8 mouse cellular contexts compared by ENCODE assay signal in genomic region chr10:9901071-9901696, GRCm38 (mm10). TPM values are rescaled to one million over a fixed set of nuclear protein-coding genes. Genes with fewer than 3 reads are reported as not detected.
DNase-seq lines count a peak whose midpoint lies in the region; ATAC-seq and TF ChIP-seq lines count a peak whose summit lies in the region.

TSS of gene Stxbp5 (minus strand) at chr10:9901079.

- H3K27me3 ChIP-seq in hindbrain, embryonic 11.5 days (ENCODE audit: control insufficient read depth, insufficient read depth, low read length) = no peaks in the 10 kb centered on the region
- no peaks in the 10 kb centered on the region for H3K27me3 ChIP-seq in lung, postnatal 0 days (replicated peaks; ENCODE audit: insufficient read depth, low read length)

- H3K36me3 ChIP-seq in hindbrain, embryonic 11.5 days (ENCODE audit: control insufficient read depth, insufficient read depth, low read length) = no peaks in the 10 kb centered on the region
- H3K36me3 ChIP-seq in lung, postnatal 0 days (ENCODE audit: insufficient read depth, low read length) = no peaks in the 10 kb centered on the region

- peak within 1 kb of the TSS; percentile 79 for H3K4me3 ChIP-seq in hindbrain, embryonic 11.5 days (ENCODE audit: low read depth, low read length)
- peak within 1 kb of the TSS; percentile 87 for H3K4me3 ChIP-seq in lung, postnatal 0 days (ENCODE audit: low read depth, low read length)

- peak within 1 kb of the TSS; percentile 95 for H3K27ac ChIP-seq in hindbrain, embryonic 11.5 days (ENCODE audit: low read depth, low read length)
- H3K27ac ChIP-seq in lung, postnatal 0 days (ENCODE audit: low read length) = peak within 1 kb of the TSS; percentile 91

- H3K4me1 ChIP-seq in hindbrain, embryonic 11.5 days (replicated peaks; ENCODE audit: control insufficient read depth, insufficient read depth, low read length) = no peaks in the 10 kb centered on the region
- H3K4me1 ChIP-seq in lung, postnatal 0 days (ENCODE audit: insufficient read depth, low read depth, low read length) = peaks cover 5% of the 10 kb centered on the region; the same call in 1 of the 2 replicates

- H3K9ac ChIP-seq in hindbrain, embryonic 11.5 days (ENCODE audit: low read depth, low read length) = peak within 1 kb of the TSS; percentile 77
- H3K9ac ChIP-seq in lung, postnatal 0 days (replicated peaks; ENCODE audit: low read depth) = peak within 1 kb of the TSS; percentile 83

- peak; percentile 88 for ATAC-seq in hindbrain, embryonic 11.5 days (ENCODE audit: low FRiP score)
- peak; percentile 83 for ATAC-seq in lung, postnatal 0 days

- peak; percentile 71 for DNase-seq in R1 (ENCODE audit: low read depth, low spot score)
- peak; percentile 91 to 93 for DNase-seq in cerebellum, postnatal 10 days
- DNase-seq in frontal cortex, postnatal 10 days (ENCODE audit: low spot score in 2 of 2) = peak; percentile 69 to 79
- peak; percentile 92 for DNase-seq in hindbrain, embryonic 11.5 days (ENCODE audit: low spot score)
- DNase-seq in layer of hippocampus, postnatal 10 days (ENCODE audit: low spot score in 2 of 2) = peak; percentile 77 to 88
- DNase-seq in lung, postnatal 0 days (ENCODE audit: low spot score) = peak; percentile 89
- peak; percentile 70 for DNase-seq in ovary, postnatal 14 days (ENCODE audit: low spot score)
- peak; percentile 54 to 69 for DNase-seq in thymus, postnatal 10 days (ENCODE audit: low spot score in 2 of 2)

- TF ChIP-seq EP300 in lung, postnatal 0 days (IDR thresholded peaks at IDR 0.05) = no peak

- peak within 1 kb of the TSS; percentile 69 for H3K4me2 ChIP-seq in hindbrain, embryonic 11.5 days (replicated peaks; ENCODE audit: low read depth, low read length)
- peak within 1 kb of the TSS; percentile 98 for H3K4me2 ChIP-seq in lung, postnatal 0 days (replicated peaks; ENCODE audit: low read depth, low read length)

- under 1% methylated on average over 40 of the region's 52 CpGs for WGBS in hindbrain, embryonic 11.5 days
- 3% methylated on average over 52 of the region's 52 CpGs for WGBS in lung, postnatal 0 days

- no peak for TF ChIP-seq CTCF in lung, postnatal 0 days (IDR thresholded peaks at IDR 0.05)

- no peaks in the 10 kb centered on the region for H3K9me3 ChIP-seq in hindbrain, embryonic 11.5 days (ENCODE audit: control insufficient read depth, low read length)
- no peaks in the 10 kb centered on the region for H3K9me3 ChIP-seq in lung, postnatal 0 days (ENCODE audit: low read length)

RNA-seq across cellular contexts. Expression of gene Stxbp5, which starts in this region (rescaled TPM):
- 6.1 and 7.6 TPM in 2 replicates for polyA plus RNA-seq in hindbrain, embryonic 11.5 days (2014; fragmentation: Nextera tagmentation; extraction: Ambion mirVana)
- total RNA-seq in layer of hippocampus, postnatal 10 days (2021) = 100 to 1,000 TPM in 1 of 2 experiments, 10 to 100 TPM in 1; 93.7 to 102 TPM
- 3.0 and 3.1 TPM in 2 replicates for polyA plus RNA-seq in lung, postnatal 0 days (2015; fragmentation: Nextera tagmentation; extraction: Ambion mirVana)

Comparison
In these comparisons a context has a peak if more than half of its experiments do, and no peak if none do; other contexts are left out.
1. Peak in every context shown above with its lines: DNase-seq, ATAC-seq, H3K4me3 ChIP-seq and H3K27ac ChIP-seq.